Mouse (Mus musculus) MEL (cell line): ENCODE data around the gene Cntfr. TPM values are rescaled to one million over a fixed set of nuclear protein-coding genes. Genes with fewer than 3 reads are reported as not detected.
A peak's percentile ranks its signal among the peaks of the same experiment; 100 is the strongest.
"Not testable (repeated sequence)": the region's sequence is repeated elsewhere in the genome, so short reads cannot be mapped to it uniquely, and the experiment has no call there.

Experiments used
- DNase-seq: peaks from one replicate; pipeline ENCODE4 v3.0.0; 2011; ENCODE audit warnings: low read depth, low spot score
- H3K27ac ChIP-seq: 2 replicates; pipeline ENCODE4 v1.5.1; 2012; ENCODE audit warnings: low read depth, mild to moderate bottlenecking, control low read depth, low read length, moderate library complexity; ENCODE audit not compliant: control insufficient read depth
- H3K27me3 ChIP-seq, 2 experiments: fragments of 150-350 bp in 1 of 2; sonication (generic) in 1 of 2; 2 replicates each; pipeline ENCODE4 v1.6.1; 2012; ENCODE audit warnings: low read length in 2 of 2, mild to moderate bottlenecking in 2 of 2, improper control_type of control experiment in 1 of 2, moderate library complexity in 1 of 2; ENCODE audit not compliant: insufficient read depth in 2 of 2, control insufficient read depth in 1 of 2
- H3K36me3 ChIP-seq, 2 experiments: 2 replicates each; pipeline ENCODE4 v1.6.1; 2012 to 2014; ENCODE audit warnings: low read length in 2 of 2, improper control_type of control experiment in 1 of 2, inconsistent platforms in 1 of 2, mild to moderate bottlenecking in 1 of 2; ENCODE audit not compliant: insufficient read depth in 2 of 2, control insufficient read depth in 1 of 2
- H3K4me1 ChIP-seq, 2 experiments: fragments of 150-350 bp in 1 of 2; sonication (generic) in 1 of 2; 2 replicates each; pipeline ENCODE4 v1.6.1; 2012; ENCODE audit warnings: low read length in 2 of 2, improper control_type of control experiment in 1 of 2, mild to moderate bottlenecking in 1 of 2; ENCODE audit not compliant: insufficient read depth in 2 of 2, control insufficient read depth in 1 of 2
- H3K4me3 ChIP-seq, 2 experiments: fragments of 150-350 bp in 1 of 2; sonication (generic) in 1 of 2; 2 replicates each; pipeline ENCODE4 v1.5.1; 2012; ENCODE audit warnings: low read depth in 2 of 2, low read length in 2 of 2, mild to moderate bottlenecking in 2 of 2, moderate library complexity in 2 of 2, control low read depth in 1 of 2, improper control_type of control experiment in 1 of 2; ENCODE audit not compliant: control insufficient read depth in 1 of 2, insufficient read depth in 1 of 2
- H3K79me2 ChIP-seq: 2 replicates; pipeline ENCODE4 v1.6.1; 2012; ENCODE audit warnings: mild to moderate bottlenecking, low read length, moderate library complexity; ENCODE audit not compliant: control insufficient read depth, poor library complexity, insufficient read depth
- H3K9ac ChIP-seq: 2 replicates; pipeline ENCODE4 v1.6.1; 2012; ENCODE audit warnings: low read depth, mild to moderate bottlenecking, control low read depth, low read length, moderate library complexity; ENCODE audit not compliant: control insufficient read depth, poor library complexity, severe bottlenecking
- H3K9me3 ChIP-seq: fragments of 150-350 bp; sonication (generic); replicated peaks from 2 replicates; pipeline ENCODE4 v1.6.1; 2012; ENCODE audit warnings: mild to moderate bottlenecking, low read length, improper control_type of control experiment, moderate library complexity; ENCODE audit not compliant: insufficient read depth
- CTCF ChIP-seq, 3 experiments: IDR thresholded peaks in 2 of 3; conservative IDR thresholded peaks in 1 of 3; 2 replicates each; pipeline ENCODE4 v1.5.1; 2011 to 2012; ENCODE audit warnings: low read length in 3 of 3, low read depth in 2 of 3, mild to moderate bottlenecking in 2 of 3, improper control_type of control experiment in 1 of 3, inconsistent platforms in 1 of 3, mixed read lengths in 1 of 3, moderate library complexity in 1 of 3; ENCODE audit not compliant: control insufficient read depth in 1 of 3, insufficient read depth in 1 of 3, poor library complexity in 1 of 3, severe bottlenecking in 1 of 3
- ELF1 ChIP-seq: IDR thresholded peaks from 2 replicates; pipeline ENCODE4 v1.6.1; 2014; ENCODE audit warnings: low read depth, mild to moderate bottlenecking, inconsistent platforms, low read length, improper control_type of control experiment, moderate library complexity
- EP300 ChIP-seq, 2 experiments: IDR thresholded peaks; 2 replicates each; pipeline ENCODE4 v1.6.1; 2011; ENCODE audit warnings: improper control_type of control experiment in 2 of 2, low read length in 2 of 2, low read depth in 1 of 2, mild to moderate bottlenecking in 1 of 2
- ETS1 ChIP-seq: IDR thresholded peaks from 2 replicates; pipeline ENCODE4 v1.6.1; 2012; ENCODE audit warnings: low read depth, mild to moderate bottlenecking, inconsistent platforms, low read length, improper control_type of control experiment, moderate library complexity
- GABPA ChIP-seq: IDR thresholded peaks from 2 replicates; pipeline ENCODE4 v1.6.1; 2012; ENCODE audit warnings: low read depth, mild to moderate bottlenecking, inconsistent platforms, low read length, improper control_type of control experiment, moderate library complexity
- JUND ChIP-seq: IDR thresholded peaks from 2 replicates; pipeline ENCODE4 v1.6.1; 2011; ENCODE audit warnings: low read depth, mild to moderate bottlenecking, improper control_type of control experiment, low read length
- KAT2A ChIP-seq: conservative IDR thresholded peaks from 2 replicates; pipeline ENCODE4 v1.6.1; 2012; ENCODE audit warnings: low read depth, low read length, improper control_type of control experiment, inconsistent platforms
- MAFK ChIP-seq: IDR thresholded peaks from 2 replicates; pipeline ENCODE4 v1.6.1; 2011; ENCODE audit warnings: low read depth, mild to moderate bottlenecking, low read length, improper control_type of control experiment, borderline replicate concordance
- MEF2A ChIP-seq: IDR thresholded peaks from 2 replicates; pipeline ENCODE4 v1.6.1; 2014; ENCODE audit warnings: low read depth, mild to moderate bottlenecking, inconsistent platforms, low read length, improper control_type of control experiment; ENCODE audit not compliant: poor library complexity, insufficient replicate concordance, severe bottlenecking; ENCODE audit errors: extremely low read depth
- NELFE ChIP-seq: IDR thresholded peaks from 2 replicates; pipeline ENCODE4 v1.6.1; 2011; ENCODE audit warnings: low read depth, low read length, improper control_type of control experiment
- POLR2AphosphoS5 ChIP-seq: IDR thresholded peaks from 2 replicates; pipeline ENCODE4 v1.6.1; 2012; ENCODE audit warnings: low read depth, borderline replicate concordance, mild to moderate bottlenecking, inconsistent platforms, low read length, moderate library complexity, mixed read lengths
- RCOR1 ChIP-seq: IDR thresholded peaks from 2 replicates; pipeline ENCODE4 v1.6.1; 2012; ENCODE audit warnings: low read depth, mild to moderate bottlenecking, inconsistent platforms, low read length, improper control_type of control experiment
- SIN3A ChIP-seq: IDR thresholded peaks from 2 replicates; pipeline ENCODE4 v1.6.1; 2012; ENCODE audit warnings: low read length, improper control_type of control experiment, inconsistent platforms
- USF1 ChIP-seq: IDR thresholded peaks from 2 replicates; pipeline ENCODE4 v1.6.1; 2014; ENCODE audit warnings: low read depth, mild to moderate bottlenecking, inconsistent platforms, low read length, improper control_type of control experiment, moderate library complexity
- ZNF384 ChIP-seq: IDR thresholded peaks from 2 replicates; pipeline ENCODE4 v1.6.1; 2012; ENCODE audit warnings: low read depth, mild to moderate bottlenecking, inconsistent platforms, low read length, improper control_type of control experiment
- polyA plus RNA-seq, 2 experiments: library from polyadenylated mRNA; stranded (reverse) in 1 of 2; unstranded in 1 of 2; fragments of >175 nt in 1 of 2; fragments of >200 nt in 1 of 2; gene quantifications; 2 replicates each; pipeline versions ENCODE4 v1.2.1 to v1.2.4; 2012; ENCODE audit warnings: low replicate concordance in 2 of 2, low read depth in 1 of 2; ENCODE audit not compliant: insufficient read length in 2 of 2, insufficient read depth in 1 of 2, missing spikeins in 1 of 2
- total RNA-seq: library from RNA; depleted of rRNA; stranded (reverse); fragments of 300-350 nt; gene quantifications from 2 replicates; pipeline ENCODE4 v1.2.3, GENCODE M21; 2012

Gene Cntfr
- total and polyA plus RNA-seq, 3 experiments = not detected

GRCm38 (mm10) chr4:41705922-41706754 is 9.2 kb upstream of the Cntfr start:
- Histone ChIP-seq H3K4me3 (no peak overlapping the region), H3K36me3 (no peaks in the 10 kb centered on the region), H3K27ac (no peak overlapping the region), H3K9me3 (no peaks in the 10 kb centered on the region), H3K79me2 (no peaks in the 10 kb centered on the region), H3K27me3 (no peaks in the 10 kb centered on the region), H3K4me1 (no peaks in the 10 kb centered on the region), H3K9ac (no peak overlapping the region)
- TF ChIP-seq SIN3A (no peak), EP300 (IDR thresholded peaks at IDR 0.05; ENCODE audit: low read depth in 1 of 2, low read length in 2 of 2) (no peak), CTCF (IDR thresholded peaks at IDR 0.05 in 2 of 3, conservative IDR thresholded peaks at IDR 0.05 in 1 of 3; ENCODE audit: control insufficient read depth in 1 of 3, insufficient read depth in 1 of 3, low read depth in 2 of 3, low read length in 3 of 3, poor library complexity in 1 of 3, severe bottlenecking in 1 of 3) (peak in 2 of 3 experiments; percentile 35 to 53; a peak in 5 of 6 replicates)
- no peak for DNase-seq

GRCm38 (mm10) chr4:41704651-41705050 is 7.8 kb upstream of the Cntfr start:
- Histone ChIP-seq H3K79me2 (no peaks in the 10 kb centered on the region), H3K36me3 (no peaks in the 10 kb centered on the region), H3K27me3 (no peaks in the 10 kb centered on the region), H3K27ac (no peak overlapping the region), H3K4me3 (no peak overlapping the region), H3K9me3 (no peaks in the 10 kb centered on the region), H3K9ac (no peak overlapping the region), H3K4me1 (no peaks in the 10 kb centered on the region)
- no peak for DNase-seq
- TF ChIP-seq POLR2AphosphoS5 = no peak
- no peak for TF ChIP-seq KAT2A
- TF ChIP-seq ELF1 = no peak
- no peak for TF ChIP-seq ZNF384
- TF ChIP-seq USF1 = no peak
- no peak for TF ChIP-seq MAFK
- TF ChIP-seq SIN3A = no peak
- no peak for TF ChIP-seq ETS1
- no peak for TF ChIP-seq NELFE
- no peak for TF ChIP-seq GABPA
- no peak for TF ChIP-seq EP300 (IDR thresholded peaks at IDR 0.05; ENCODE audit: low read depth in 1 of 2, low read length in 2 of 2)
- no peak for TF ChIP-seq RCOR1
- TF ChIP-seq JUND = no peak
- TF ChIP-seq MEF2A = no peak

- not testable (repeated sequence) for H3K4me1 ChIP-seq, DNase-seq, H3K9ac ChIP-seq, H3K79me2 ChIP-seq, H3K27me3 ChIP-seq, H3K4me3 ChIP-seq, H3K36me3 ChIP-seq, H3K9me3 ChIP-seq, H3K27ac ChIP-seq
Observed at GRCm38 (mm10) chr4:41702226-41702625, 5.3 kb upstream of the Cntfr start.

GRCm38 (mm10) chr4:41700224-41700623 is 3.3 kb upstream of the Cntfr start:
- not testable (repeated sequence) for H3K9me3 ChIP-seq, H3K27ac ChIP-seq, H3K79me2 ChIP-seq, H3K27me3 ChIP-seq, H3K4me1 ChIP-seq, H3K36me3 ChIP-seq, H3K4me3 ChIP-seq, H3K9ac ChIP-seq, DNase-seq
